Mouse (Mus musculus): ENCODE results near the gene Lyrm1.

The Lyrm1 gene

DNA sequence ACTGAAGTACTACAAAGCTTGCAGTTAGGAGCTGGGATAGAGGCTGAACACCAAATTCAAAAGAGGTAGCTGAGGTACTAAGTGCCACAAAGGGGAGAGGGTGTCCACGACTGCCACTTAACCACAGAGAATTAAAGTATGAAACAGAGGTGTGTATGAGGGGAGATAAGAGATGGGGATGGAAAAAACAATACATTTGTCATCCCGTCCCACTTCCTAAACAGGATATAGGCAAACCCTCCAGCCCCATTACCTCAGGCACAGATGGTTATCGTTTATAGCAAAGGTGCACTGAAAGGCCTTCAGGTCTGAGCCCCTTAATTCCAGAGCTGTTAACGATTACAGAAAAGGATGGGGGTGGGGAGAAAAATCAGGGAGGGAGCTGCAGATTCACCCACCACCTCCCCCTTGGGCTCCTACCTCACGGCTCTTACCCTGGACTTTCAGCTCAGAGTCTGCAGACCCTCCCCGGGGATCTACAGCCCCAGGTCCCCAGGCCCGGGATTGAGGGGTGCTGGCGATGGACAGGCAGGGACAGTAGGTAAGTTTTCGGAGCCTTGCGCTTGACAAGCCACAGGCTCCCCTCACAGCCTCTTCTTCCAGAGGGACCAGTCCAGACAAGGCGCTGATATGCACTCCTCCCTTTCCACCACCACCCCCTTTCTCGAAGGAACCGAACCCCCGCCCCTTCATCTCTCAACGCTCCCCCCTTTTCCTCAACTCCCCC, 680 bp upstream of the Lyrm1 start:
- 1% methylated on average over 15 of the region's 15 CpGs for WGBS

DNA sequence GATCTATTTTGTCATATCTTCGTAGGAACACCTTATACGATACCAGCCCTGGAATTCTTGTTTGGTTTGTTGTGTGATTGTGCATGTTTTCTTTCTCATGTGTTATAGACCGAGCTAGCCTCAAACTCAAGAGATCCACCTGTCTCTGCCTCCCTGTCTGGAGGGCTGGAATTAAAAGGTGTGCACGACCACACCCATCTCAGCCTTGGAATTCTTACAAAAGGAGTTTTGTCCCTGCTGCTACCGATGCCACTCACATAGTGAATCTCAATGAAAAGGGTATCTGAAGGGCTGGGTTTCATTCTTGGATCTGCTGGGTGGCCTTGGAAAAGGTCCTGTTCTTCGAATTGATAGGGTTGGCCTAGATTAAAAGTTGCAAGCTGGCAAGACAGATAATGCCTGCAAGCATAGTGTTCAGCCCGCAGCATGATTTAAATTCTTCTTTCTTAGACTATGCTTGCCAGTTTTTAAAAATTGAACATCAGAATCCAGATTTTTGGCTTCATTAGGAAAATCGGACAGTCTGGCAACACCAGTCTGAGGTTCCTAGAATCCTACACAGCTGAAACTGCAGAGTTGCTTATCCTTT, 2.0 kb downstream of the Lyrm1 start:
- WGBS = 83% methylated on average over 8 of the region's 8 CpGs

DNA sequence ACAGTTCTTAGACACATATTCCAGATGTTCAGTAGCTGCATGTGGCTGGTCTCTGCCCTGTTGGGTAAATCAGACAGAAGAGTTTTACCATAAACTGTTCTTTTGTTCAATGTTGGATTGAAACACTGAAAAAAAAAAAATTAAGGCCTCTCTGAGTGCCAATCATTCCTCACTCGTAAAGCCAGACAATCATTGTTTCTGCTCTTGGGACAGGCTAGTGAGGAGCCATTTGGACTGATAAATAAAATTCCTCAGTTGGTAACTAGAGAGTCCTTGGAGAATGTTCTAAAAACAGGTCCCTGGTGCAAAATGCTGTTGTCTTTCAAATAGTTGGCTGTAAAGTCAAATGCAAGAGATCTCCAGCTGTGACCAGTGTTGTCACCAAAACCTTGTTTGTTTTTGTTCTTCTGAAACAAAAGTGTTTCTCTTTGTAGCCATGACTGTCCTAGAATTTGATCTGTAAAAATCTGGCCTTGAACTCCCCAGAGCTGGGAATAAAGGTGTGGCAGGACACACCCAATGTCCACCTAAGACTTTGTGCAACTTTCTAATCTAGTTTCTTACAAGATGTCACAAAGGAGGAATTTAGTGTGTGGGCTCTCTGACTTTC, 2.7 kb downstream of the Lyrm1 start:
- 64% methylated on average over 1 of the region's 1 CpGs for WGBS

DNA sequence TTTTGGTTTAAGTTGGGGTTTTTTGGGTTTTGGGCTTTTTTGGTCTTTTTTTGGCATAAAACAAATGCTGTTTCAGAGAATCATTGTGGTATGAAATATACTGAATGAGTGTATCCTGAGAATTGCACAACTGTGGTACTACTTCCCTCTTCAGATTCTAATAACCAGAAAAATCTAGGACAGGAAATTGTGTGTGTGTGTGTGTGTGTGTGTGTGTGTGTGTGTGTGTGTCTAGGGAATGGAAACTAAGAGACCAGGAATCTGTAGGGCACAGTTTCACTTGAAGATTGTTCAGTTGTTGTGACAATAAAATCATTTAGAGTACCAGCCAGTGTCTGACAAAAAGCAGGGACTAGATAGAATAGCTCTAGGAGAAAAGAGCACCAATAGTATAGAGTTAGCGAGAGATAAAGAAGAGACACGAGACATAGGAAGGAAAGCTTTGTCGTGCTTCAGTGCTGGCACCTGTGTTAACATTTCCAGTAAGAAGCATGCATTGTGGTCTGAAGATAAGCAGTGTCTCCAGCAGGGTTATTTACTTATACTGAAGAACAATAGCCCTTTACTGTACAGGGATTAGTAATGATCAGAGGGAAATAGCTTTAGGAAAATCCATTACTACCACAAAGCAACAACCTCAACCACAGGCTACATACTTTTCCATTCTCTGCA, 3.9 kb downstream of the Lyrm1 start:
- WGBS = 74% methylated on average over 3 of the region's 3 CpGs

DNA sequence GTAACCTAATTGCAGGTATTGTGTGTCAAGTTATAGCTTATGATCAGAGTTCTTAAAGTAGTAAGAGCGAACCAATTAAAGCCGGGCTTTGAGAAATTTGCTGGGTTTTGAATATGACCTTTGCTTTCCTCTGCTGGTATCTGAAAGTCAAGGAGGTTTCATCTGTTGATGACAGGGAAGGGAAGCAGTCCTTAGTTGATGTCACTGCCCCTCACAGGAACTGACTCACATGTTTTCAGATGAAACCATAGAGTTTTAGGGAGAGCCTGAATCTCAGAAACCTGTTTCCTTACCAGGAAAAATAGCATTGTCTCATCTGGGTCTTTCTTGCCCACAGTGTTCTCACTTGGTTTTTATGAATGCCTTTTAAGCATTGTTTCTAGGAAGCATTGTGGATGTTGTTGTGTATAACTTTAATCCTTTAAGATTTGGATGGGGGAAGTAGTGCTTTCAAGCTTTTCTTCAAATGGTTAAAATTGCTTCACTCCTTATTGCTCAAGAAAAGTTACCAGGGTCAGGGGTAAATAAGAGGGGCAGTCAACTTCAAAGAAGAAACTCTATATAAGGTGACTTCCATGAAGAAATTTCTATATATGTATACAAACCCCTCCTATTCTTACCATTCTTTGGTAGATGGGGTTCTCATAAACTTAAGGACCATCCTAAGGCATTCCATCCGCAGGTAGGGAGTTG, 11.0 kb downstream of the Lyrm1 start:
- 94% methylated on average over 3 of the region's 3 CpGs for WGBS

DNA sequence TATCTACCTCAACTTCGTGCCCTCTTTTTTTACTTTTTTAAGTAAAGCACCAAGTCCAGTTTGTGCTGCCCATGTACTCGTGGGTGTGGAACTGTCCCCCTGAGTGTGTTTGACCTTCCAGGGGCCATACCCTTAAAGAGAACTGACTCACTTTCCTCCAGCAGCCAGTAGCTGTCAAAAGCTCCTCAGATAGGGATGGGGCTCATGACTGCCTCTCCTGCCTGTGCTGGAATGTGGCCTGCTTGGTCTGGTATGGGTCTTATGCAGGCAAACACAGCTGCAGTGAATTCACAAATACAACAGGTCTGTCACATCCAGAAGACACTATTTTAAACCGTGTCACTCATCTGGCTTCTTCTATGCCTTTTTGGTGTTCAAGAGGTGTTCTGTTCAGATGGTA, 16.1 kb downstream of the Lyrm1 start:
- WGBS = 86% methylated on average over 3 of the region's 3 CpGs

DNA sequence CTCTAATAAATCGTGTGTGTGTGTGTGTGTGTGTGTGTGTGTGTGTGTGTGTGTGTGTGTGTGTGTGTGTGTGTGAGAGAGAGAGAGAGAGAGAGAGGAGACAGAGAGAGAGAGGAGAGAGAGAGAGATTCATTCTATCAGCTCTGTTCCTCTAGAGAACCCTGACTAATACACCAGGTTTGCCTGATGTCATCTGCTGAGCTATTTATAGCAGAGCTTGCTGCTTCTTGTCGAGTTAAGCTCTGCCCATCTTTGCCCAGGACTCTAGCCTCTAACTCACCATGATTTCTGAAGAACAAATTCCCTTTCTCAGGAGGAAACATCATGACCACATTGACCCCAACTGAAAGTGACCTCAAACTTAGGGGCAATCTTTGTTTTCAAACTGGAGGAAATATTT, 24.8 kb downstream of the Lyrm1 start:
- WGBS = 19% methylated on average over 2 of the region's 2 CpGs

DNA sequence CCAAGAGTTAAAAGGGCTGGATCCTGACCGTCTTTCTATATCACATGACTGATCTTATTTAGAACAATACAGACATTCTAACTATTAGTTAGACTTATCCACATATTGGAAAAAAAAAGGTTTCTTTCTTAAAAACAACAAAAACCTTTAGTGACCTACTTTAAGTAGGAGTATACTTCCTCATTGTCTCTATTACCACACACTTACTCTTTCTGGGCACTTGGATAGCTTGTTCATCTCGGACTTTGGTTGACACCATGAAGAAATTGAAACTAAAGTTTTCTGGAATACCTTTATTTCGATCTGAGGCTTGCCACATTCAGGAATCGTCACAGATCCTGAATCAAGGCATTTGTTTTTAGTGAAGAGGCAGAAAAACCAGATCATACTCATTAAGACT, 25.4 kb downstream of the Lyrm1 start:
- 68% methylated on average over 4 of the region's 4 CpGs for WGBS

DNA sequence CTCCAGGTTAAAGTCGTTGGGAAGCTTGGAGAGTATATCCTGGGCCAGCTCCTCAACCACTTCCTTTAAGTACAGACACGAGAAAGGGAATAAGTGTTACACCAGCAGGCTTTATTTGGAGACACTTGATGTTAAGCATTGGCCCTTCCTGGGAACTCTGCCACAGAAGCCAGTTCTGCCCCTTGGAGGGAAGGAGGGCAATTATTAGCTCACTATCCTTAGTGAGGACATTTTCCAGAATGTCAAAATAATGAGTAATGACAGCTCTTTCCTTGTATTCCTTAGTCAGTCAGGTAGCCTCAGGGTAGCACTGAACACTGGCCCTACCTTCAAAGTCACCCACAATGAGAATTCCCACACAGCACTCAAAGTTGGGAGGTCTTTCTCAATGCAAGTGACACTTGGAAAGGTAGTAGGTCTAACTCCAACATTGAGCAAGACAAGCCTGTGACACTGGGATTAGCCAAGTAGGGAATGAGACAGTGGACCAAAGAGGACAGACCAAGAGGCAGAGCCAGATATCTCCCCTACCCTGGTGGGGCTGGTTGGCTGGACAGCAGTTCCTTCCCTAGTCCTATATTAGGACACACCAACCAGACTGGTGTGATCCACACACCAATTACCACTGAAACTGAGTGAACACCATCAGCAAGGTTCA, 33.3 kb downstream of the Lyrm1 start:
- whole genome bisulfite sequencing = 61% methylated on average over 2 of the region's 2 CpGs

DNA sequence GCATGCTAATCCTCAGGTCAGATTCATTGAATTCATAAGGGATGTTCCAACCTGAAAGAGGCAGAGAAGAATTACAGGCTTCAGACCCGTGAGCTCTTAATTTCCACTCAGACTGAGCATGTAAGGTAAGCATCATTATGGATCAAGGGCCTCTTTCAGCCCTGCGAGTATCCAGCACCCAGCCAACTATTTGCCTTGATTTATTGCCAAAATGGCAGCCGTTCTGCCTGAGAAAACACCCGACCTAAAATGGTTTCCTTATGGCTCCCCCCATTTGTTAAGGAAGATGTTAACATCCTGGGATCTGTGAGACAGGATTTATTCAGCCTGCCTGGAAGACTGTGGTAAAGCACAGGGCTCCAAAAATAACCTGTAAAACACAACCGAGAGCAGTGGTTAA, 41.4 kb downstream of the Lyrm1 start:
- 45% methylated on average over 5 of the region's 5 CpGs for WGBS

DNA sequence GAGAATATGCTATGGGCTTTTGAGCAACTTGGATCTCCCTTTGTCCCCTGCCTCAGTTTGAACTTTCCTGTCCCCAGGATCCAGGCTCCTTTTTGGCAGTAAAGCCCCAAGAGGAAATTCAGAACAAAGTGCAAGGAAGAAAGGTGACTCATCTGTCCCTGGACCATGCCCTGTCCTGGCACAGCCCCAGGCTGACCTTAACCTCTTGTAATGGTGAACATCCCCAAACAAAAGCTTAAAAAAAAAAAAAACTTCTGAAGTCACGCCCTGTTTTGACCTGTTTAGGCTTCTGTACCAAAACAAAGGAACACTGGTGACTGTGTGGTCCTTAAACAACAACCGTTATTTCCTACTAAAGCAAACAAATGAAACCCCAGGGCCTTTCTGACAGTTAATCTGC, 45.9 kb downstream of the Lyrm1 start:
- WGBS = 67% methylated on average over 2 of the region's 2 CpGs

DNA sequence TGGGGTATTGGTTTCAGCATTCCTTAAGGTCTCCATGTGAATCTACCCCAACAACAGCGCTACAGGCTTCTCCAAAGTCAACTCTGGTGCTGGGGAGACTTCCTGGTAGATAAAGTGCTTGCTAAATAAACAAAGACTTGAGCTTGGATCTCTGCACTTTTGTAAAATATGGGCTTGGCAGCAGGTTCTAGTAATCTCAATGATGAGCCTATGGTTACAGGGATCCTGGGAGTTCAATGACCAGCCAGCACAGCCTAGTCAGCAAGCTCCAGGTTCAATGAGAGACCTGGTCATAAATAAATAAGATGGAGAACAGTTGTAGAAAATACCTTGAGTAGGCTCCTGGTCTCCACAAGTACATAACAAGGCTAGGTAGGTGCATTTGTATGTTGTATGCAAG, 58.4 kb downstream of the Lyrm1 start:
- 87% methylated on average over 1 of the region's 1 CpGs for WGBS

DNA sequence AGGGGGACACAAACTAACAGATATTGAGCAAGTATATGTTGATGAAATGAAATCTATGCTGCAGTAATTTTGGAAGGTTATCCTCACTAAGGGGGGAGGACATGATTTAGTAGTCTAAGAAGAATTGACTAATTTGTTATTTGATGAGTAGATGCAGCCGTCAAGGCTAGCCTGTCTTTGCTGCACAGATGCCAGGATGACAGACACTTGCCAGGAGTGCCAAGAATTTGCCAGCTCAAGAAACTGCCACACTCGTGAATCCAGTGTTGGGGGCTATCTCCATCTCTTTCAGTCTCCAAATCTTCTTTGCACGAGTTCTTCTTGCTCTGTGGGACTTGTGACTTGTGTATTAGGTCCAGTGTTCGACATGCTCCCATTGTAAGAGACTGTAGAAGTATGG, 63.4 kb downstream of the Lyrm1 start:
- 60% methylated on average over 4 of the region's 4 CpGs for WGBS

DNA sequence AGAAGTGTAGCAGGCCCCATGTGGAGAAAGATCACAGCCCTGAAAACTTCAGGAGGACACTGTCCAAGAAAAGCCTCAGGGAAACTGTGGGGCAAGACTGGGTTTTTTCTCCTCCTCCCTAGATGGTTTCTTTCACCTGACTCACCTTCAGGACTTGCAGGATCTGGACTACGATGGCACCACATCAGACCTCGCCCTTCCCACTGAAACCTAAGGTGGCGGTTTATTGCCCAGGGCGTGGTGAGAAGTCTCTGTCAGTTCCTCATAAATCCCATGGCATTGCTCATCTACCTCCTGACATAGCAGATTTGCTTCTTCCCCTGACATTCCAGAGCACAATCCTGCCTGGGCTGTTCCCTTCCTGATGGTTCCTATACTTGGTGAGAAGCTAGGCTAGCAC, 63.8 kb downstream of the Lyrm1 start:
- 97% methylated on average over 4 of the region's 4 CpGs for WGBS

DNA sequence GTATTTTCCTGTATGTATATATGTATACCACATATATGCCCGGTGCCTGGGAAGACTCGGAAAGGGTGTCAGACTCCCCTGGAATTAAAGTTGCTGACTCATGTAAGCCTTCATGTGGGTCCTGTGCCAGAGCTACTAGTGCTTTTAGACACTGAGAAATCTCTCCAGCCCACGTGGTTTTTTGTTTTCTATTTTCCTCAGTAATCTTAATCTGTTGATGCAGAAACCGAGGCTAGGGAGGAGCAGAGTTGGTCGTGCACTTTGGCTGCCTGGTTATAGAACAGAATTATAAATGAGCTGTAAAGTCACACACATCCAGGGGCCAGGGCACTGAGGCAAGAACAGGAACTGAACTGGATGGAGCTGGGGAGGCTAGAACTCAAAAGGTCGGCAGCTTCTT, 64.3 kb downstream of the Lyrm1 start:
- 58% methylated on average over 6 of the region's 6 CpGs for WGBS

DNA sequence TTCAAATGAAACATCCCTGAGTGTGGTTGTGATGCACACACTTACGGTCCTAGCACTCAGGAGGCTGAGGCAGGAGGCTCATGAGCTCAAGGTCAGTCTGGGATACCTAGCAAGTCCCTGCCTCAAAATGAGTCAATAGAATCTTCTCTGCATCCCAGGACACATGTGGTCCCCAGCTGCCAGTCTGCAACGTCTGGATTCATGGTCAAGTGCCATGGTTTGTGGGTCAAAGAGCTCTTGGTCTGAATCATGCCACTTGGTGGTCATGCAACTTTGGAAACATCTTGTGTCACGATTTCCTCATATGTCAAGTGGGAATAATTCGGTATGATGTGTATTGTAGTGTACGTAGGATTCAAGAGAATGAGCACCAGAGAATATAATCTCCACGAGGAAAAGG, 64.9 kb downstream of the Lyrm1 start:
- WGBS = 84% methylated on average over 6 of the region's 6 CpGs

DNA sequence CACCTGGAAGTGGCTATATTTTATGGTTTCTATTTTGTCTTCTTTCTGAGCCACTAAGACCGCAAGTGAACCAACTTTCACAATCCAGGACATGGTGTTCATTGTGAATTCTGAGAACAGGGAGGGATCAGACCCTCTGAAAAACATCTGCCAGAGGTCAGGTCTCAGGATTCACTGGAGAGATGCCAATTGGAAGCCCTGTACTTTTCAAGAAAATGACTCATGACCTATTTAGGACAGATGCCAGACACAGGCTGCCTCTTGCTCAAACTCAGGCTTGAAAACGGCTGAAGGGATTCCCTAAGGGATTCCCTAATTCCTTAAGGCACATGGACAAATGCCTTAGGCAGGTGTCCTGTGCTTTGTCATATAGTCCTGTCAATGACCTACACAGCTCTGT, 65.4 kb downstream of the Lyrm1 start:
- 48% methylated on average over 2 of the region's 2 CpGs for WGBS

DNA sequence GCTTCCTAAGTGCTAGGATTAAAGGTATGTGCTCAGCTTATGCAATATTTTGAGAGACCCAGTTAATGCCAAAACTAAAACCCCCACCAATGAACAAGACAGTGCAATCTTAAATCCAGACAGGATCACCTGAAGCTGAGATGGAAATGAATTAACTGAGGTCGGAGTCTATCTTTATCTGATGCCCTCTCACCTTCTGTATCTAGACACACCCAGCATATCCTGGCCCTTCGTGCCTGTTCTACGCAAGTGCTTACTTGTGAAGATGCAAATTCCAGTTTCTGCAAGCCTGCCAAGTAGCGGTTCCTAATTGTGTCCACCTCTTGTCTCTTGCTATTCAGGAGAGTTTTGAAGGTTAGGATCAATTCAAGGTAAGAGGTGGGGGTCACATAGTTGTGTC, 69.5 kb downstream of the Lyrm1 start:
- WGBS = 76% methylated on average over 4 of the region's 4 CpGs

DNA sequence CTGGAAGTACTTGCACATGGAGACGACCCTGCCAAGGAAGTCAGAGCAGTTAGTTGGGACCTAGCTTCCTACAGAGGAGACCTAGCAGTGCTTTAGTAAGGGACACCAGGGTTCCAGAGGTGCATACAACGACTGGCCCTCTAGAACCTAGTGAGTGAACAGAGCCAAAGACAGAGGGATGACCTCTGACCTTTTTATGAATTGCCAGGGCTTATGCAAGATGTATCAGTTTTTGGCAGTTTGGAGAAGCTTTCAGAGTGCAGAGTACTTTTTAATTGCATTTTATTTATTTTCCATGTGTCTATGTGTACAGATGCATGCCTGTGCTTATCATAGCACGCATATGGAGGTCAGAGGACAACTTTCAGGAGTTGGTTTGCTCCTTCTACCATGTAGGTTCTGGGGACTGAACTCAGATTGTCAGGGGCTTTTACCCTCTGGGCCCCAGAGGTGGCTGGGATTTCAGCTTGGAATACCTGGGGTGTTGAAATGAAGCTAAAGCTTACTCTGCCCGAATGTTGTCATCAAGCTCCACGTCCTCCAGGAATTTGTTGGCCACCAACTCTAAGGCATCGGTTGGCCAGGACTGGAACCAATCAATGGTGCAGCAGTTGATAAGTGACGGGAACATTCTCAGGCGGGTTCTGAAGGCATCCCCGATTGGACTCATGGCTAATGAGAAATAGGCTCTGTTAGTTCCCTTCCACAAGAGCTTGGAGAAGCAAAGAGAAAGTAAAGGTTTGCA, 70.2 kb downstream of the Lyrm1 start:
- 90% methylated on average over 9 of the region's 9 CpGs for WGBS

DNA sequence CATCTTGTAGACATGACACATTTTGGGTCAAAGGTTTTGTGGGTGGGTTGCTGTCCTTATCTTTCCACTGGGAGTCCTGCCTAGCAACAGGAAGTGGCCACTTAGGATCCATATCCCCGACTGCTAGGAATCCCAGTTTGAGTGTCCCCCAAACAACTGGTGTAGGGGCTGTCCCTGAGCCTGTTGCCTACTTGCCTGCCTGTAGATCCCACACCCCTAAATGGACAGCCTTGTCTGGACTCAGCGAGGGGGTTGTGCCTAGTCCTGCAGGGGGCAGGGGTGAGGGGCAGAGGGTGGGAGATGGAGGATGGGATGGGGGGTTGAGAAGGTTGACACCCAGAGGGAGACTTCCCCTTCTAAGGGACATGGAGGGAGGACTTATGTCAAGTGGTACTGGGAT, 73.7 kb downstream of the Lyrm1 start:
- 77% methylated on average over 2 of the region's 2 CpGs for WGBS

DNA sequence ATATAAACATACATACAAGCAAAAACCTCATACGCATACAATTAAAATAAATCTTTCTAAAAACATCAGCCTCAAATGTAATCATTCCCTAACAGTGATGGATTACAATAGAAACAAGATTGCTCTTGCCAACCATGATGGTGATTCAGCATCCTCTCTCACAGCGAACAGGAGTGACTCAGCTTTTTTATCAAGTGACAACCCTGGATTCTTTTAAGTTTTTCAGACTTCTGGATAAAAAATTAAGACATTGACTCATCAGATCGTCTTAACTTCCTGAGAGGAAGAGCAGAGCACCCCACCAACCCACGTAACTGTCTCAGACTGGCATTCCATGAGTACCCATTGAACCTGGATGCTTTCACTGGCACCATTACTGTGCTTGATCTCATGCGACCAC, 78.6 kb downstream of the Lyrm1 start:
- 59% methylated on average over 5 of the region's 5 CpGs for WGBS
